Mouse (Mus musculus): ENCODE data around the gene Dpf2. TPM values are rescaled to one million over a fixed set of nuclear protein-coding genes. Genes with fewer than 3 reads are reported as not detected.
A peak's percentile ranks its signal among the peaks of the same experiment; 100 is the strongest.

Dpf2 gene
- total RNA-seq, 2 experiments from 2014 or later = 52.2 to 107 TPM

- ATAC-seq (ENCODE audit: poor library complexity, severe bottlenecking) = no peak
These were observed 41.1 kb downstream of the Dpf2 start for GRCm38 (mm10) chr19:5871683-5872082.

GRCm38 (mm10) chr19:5871273-5871672 is 41.5 kb downstream of the Dpf2 start:
- no peak for ATAC-seq (ENCODE audit: poor library complexity, severe bottlenecking)

GRCm38 (mm10) chr19:5868096-5868495 is 44.7 kb downstream of the Dpf2 start:
- ATAC-seq (ENCODE audit: poor library complexity, severe bottlenecking) = no peak

- no peak for ATAC-seq (ENCODE audit: poor library complexity, severe bottlenecking)
These were observed 48.0 kb downstream of the Dpf2 start for GRCm38 (mm10) chr19:5864710-5865398.

- ATAC-seq (ENCODE audit: poor library complexity, severe bottlenecking) = no peak
These were observed 49.0 kb downstream of the Dpf2 start for GRCm38 (mm10) chr19:5863776-5864175.

GRCm38 (mm10) chr19:5862335-5863085 is 50.3 kb downstream of the Dpf2 start:
- no peak for ATAC-seq (ENCODE audit: poor library complexity, severe bottlenecking)

GRCm38 (mm10) chr19:5856604-5857003 is 56.2 kb downstream of the Dpf2 start:
- ATAC-seq (ENCODE audit: poor library complexity, severe bottlenecking) = no peak

- ATAC-seq (ENCODE audit: poor library complexity, severe bottlenecking) = no peak
These were observed 60.6 kb downstream of the Dpf2 start for GRCm38 (mm10) chr19:5852035-5852722.

- no peak for ATAC-seq (ENCODE audit: poor library complexity, severe bottlenecking)
These were observed 61.3 kb downstream of the Dpf2 start for GRCm38 (mm10) chr19:5851481-5851971.

GRCm38 (mm10) chr19:5850860-5851259 is 62.0 kb downstream of the Dpf2 start:
- no peak for ATAC-seq (ENCODE audit: poor library complexity, severe bottlenecking)

GRCm38 (mm10) chr19:5849843-5850527 is 62.8 kb downstream of the Dpf2 start:
- peak; percentile 38 for ATAC-seq (ENCODE audit: poor library complexity, severe bottlenecking)

GRCm38 (mm10) chr19:5848826-5849672 is 63.8 kb downstream of the Dpf2 start:
- no peak for ATAC-seq (ENCODE audit: poor library complexity, severe bottlenecking)

- ATAC-seq (ENCODE audit: poor library complexity, severe bottlenecking) = no peak
These were observed 64.6 kb downstream of the Dpf2 start for GRCm38 (mm10) chr19:5848032-5848825.

GRCm38 (mm10) chr19:5847306-5847796 is 65.5 kb downstream of the Dpf2 start:
- no peak for ATAC-seq (ENCODE audit: poor library complexity, severe bottlenecking)

GRCm38 (mm10) chr19:5846557-5847305 is 66.1 kb downstream of the Dpf2 start:
- ATAC-seq (ENCODE audit: poor library complexity, severe bottlenecking) = peak; percentile 9

Data from megakaryocyte, adult 5-6 weeks (primary cell).